Mouse (Mus musculus) layer of hippocampus, postnatal 14 days (tissue): Measurements from ENCODE around the gene Zfp931. TPM values are rescaled to one million over a fixed set of nuclear protein-coding genes. Genes with fewer than 3 reads are reported as not detected.
"Not testable (repeated sequence)": the region's sequence is repeated elsewhere in the genome, so short reads cannot be mapped to it uniquely, and the experiment has no call there.

ENCODE experiments used
- DNase-seq, 2 experiments: peaks; one replicate each; pipeline ENCODE4 v3.0.0; 2021 to 2022; ENCODE audit warnings: low spot score in 2 of 2, mixed read lengths in 1 of 2
- total RNA-seq, 2 experiments: library from RNA; stranded (reverse); gene quantifications; 2 replicates each; pipeline ENCODE4 v1.2.3; 2021

The Zfp931 gene
- total RNA-seq, 2 experiments from 2014 or later = 20.5 to 25.3 TPM

GRCm38 (mm10) chr2:178019486-178019885 is 58.8 kb downstream of the Zfp931 start:
- not testable (repeated sequence) for DNase-seq

Other genes starting within 250 kb of the Zfp931 start
- 100 to 1,000 TPM; 148 to 150 TPM for gene Gm14325, start 238.1 kb downstream of the Zfp931 start, total RNA-seq
- 1 to 10 TPM; 7.2 to 8.4 TPM for gene Gm14327, start 181.4 kb downstream of the Zfp931 start, total RNA-seq
- gene Zfp972, start 152.9 kb downstream of the Zfp931 start, total RNA-seq = 1 to 10 TPM; 1.3 to 1.8 TPM
- gene Gm14326, start 121.2 kb downstream of the Zfp931 start, total RNA-seq = 10 to 100 TPM; 58.6 to 69.6 TPM
- gene Zfp971, start 55.2 kb downstream of the Zfp931 start, total RNA-seq = 10 to 100 TPM; 32.2 to 33.8 TPM
- 100 to 1,000 TPM; 134 to 144 TPM for gene Phactr3, start 40.5 kb upstream of the Zfp931 start, total RNA-seq